Mouse (Mus musculus) urinary bladder, postnatal 14 days (tissue): ENCODE data around the gene Snrnp25.
"Not testable (repeated sequence)": the region's sequence is repeated elsewhere in the genome, so short reads cannot be mapped to it uniquely, and the experiment has no call there.

ENCODE experiments used
- DNase-seq: peaks from one replicate; pipeline ENCODE4 v3.0.0; 2021; ENCODE audit warnings: low spot score

The Snrnp25 gene

GRCm38 (mm10) chr11:32194626-32195025 is 10.6 kb upstream of the Snrnp25 start:
- DNase-seq: no peak

- no peak for DNase-seq
Measured at GRCm38 (mm10) chr11:32195867-32196540, 9.2 kb upstream of the Snrnp25 start.

- no peak for DNase-seq
Measured at GRCm38 (mm10) chr11:32196727-32197126, 8.5 kb upstream of the Snrnp25 start.

GRCm38 (mm10) chr11:32197766-32198165 is 7.4 kb upstream of the Snrnp25 start:
- DNase-seq: no peak

- peak; percentile 1 for DNase-seq
Measured at GRCm38 (mm10) chr11:32198256-32198955, 6.8 kb upstream of the Snrnp25 start.

- DNase-seq: peak; percentile 1
Measured at GRCm38 (mm10) chr11:32199230-32199629, 6.0 kb upstream of the Snrnp25 start.

- peak; percentile 1 for DNase-seq
Measured at GRCm38 (mm10) chr11:32200075-32200601, 5.1 kb upstream of the Snrnp25 start, which contains the start of gene Il9r. Gene Il9r, minus strand, starts transcription at chr11:32200279.

GRCm38 (mm10) chr11:32200992-32201391 is 4.2 kb upstream of the Snrnp25 start:
- DNase-seq: not testable (repeated sequence)

GRCm38 (mm10) chr11:32201922-32202685 is 3.1 kb upstream of the Snrnp25 start:
- DNase-seq: no peak

GRCm38 (mm10) chr11:32210623-32211022 is 5.4 kb downstream of the Snrnp25 start:
- no peak for DNase-seq

- DNase-seq: no peak
Measured at GRCm38 (mm10) chr11:32215372-32216162, 10.4 kb downstream of the Snrnp25 start.

- peak; percentile 77 for DNase-seq
Measured at GRCm38 (mm10) chr11:32216851-32217250, 11.6 kb downstream of the Snrnp25 start.

GRCm38 (mm10) chr11:32218501-32219050 is 13.4 kb downstream of the Snrnp25 start:
- DNase-seq: no peak

GRCm38 (mm10) chr11:32219287-32219686 is 14.1 kb downstream of the Snrnp25 start:
- DNase-seq: no peak

- DNase-seq: no peak
Measured at GRCm38 (mm10) chr11:32220607-32221224, 15.5 kb downstream of the Snrnp25 start.

GRCm38 (mm10) chr11:32221225-32221950 is 16.2 kb downstream of the Snrnp25 start:
- peak; percentile 84 for DNase-seq

GRCm38 (mm10) chr11:32221951-32222409 is 16.8 kb downstream of the Snrnp25 start, which contains the start of gene Rhbdf1:
Gene Rhbdf1, minus strand, starts transcription at chr11:32222300.
- peak; percentile 77 for DNase-seq

- peak; percentile 36 for DNase-seq
Measured at GRCm38 (mm10) chr11:32222570-32223194, 17.5 kb downstream of the Snrnp25 start.

GRCm38 (mm10) chr11:32223297-32223967 is 18.2 kb downstream of the Snrnp25 start:
- no peak for DNase-seq
